Mouse (Mus musculus) brain, embryonic 14.5 days (tissue): ENCODE measurements around the gene Ccdc12.

Source experiments
- CTCF ChIP-seq: fragments of 200-500 bp; IDR thresholded peaks from 2 replicates; pipeline ENCODE4 v1.5.1; 2012; ENCODE audit warnings: inconsistent platforms, mild to moderate bottlenecking, moderate library complexity, borderline replicate concordance; ENCODE audit not compliant: insufficient read depth, insufficient read length; ENCODE audit errors: extremely low read depth
- POLR2A ChIP-seq: fragments of 200-500 bp; IDR thresholded peaks from 2 replicates; pipeline ENCODE4 v1.6.1; 2012; ENCODE audit warnings: mild to moderate bottlenecking, inconsistent platforms, borderline replicate concordance; ENCODE audit not compliant: poor library complexity, insufficient read depth, insufficient read length, severe bottlenecking; ENCODE audit errors: extremely low read depth

- TF ChIP-seq CTCF (no peak), POLR2A (no peak)
These were observed 11.0 kb downstream of the Ccdc12 start for GRCm38 (mm10) chr9:110667219-110667836.
